Mouse (Mus musculus) cortical plate, adult 2 months (tissue): Measurements from ENCODE around the gene Ccdc185.

Experiments used
- CTCF ChIP-seq: fragments of 200-500 bp; IDR thresholded peaks from 2 replicates; pipeline ENCODE4 v1.5.1; 2011; ENCODE audit warnings: mild to moderate bottlenecking, control low read depth, low read length; ENCODE audit not compliant: insufficient read depth; ENCODE audit errors: extremely low read depth
- POLR2A ChIP-seq: fragments of 200-500 bp; IDR thresholded peaks from 2 replicates; pipeline ENCODE4 v1.6.1; 2011; ENCODE audit warnings: mild to moderate bottlenecking, low read length, control low read depth; ENCODE audit not compliant: insufficient read depth; ENCODE audit errors: extremely low read depth

DNA sequence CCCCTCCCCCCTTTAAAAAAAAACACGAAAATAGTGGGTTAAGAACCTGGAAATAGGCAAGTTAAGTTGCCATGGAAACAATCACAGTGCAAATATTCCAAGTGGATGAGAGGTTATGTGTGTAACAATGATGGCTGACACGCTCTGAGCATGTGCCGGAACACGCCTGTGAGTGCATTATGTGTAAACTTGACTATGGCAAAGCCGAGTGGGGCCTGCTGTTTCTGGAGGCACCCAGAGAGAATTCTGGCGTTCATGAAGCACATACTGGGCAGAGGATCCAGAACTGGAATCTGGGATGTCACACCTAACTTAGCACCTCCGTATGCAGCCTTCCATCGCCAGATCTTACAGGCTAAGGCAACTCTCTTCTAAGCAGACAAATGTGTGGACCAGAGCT is 4.7 kb upstream of the Ccdc185 start:
- TF ChIP-seq CTCF (no peak), POLR2A (no peak)
